Mouse (Mus musculus): ENCODE measurements around the gene Atp8a2. TPM values are rescaled to one million over a fixed set of nuclear protein-coding genes. Genes with fewer than 3 reads are reported as not detected.
"Not testable (repeated sequence)": the region's sequence is repeated elsewhere in the genome, so short reads cannot be mapped to it uniquely, and the experiment has no call there.

The Atp8a2 gene
- total RNA-seq, 2 experiments from 2014 or later, result 3.4 to 5.6 TPM

- not testable (repeated sequence) for DNase-seq (ENCODE audit: low spot score in 2 of 2)
These were observed 267.8 kb downstream of the Atp8a2 start for GRCm38 (mm10) chr14:59929190-59929589.

- no peak for DNase-seq (ENCODE audit: low spot score in 2 of 2)
These were observed 268.2 kb downstream of the Atp8a2 start for GRCm38 (mm10) chr14:59928781-59929180.

- DNase-seq (ENCODE audit: low spot score in 2 of 2), result no peak
These were observed 269.2 kb downstream of the Atp8a2 start for GRCm38 (mm10) chr14:59927804-59928203.

- DNase-seq (ENCODE audit: low spot score in 2 of 2), result no peak
These were observed 277.1 kb downstream of the Atp8a2 start for GRCm38 (mm10) chr14:59919865-59920264.

GRCm38 (mm10) chr14:59903484-59904130 lies 293.4 kb downstream of the Atp8a2 start:
- no peak for DNase-seq (ENCODE audit: low spot score in 2 of 2)

GRCm38 (mm10) chr14:59893971-59894370 lies 303.0 kb downstream of the Atp8a2 start:
- no peak for DNase-seq (ENCODE audit: low spot score in 2 of 2)

GRCm38 (mm10) chr14:59892084-59892483 lies 304.9 kb downstream of the Atp8a2 start:
- no peak for DNase-seq (ENCODE audit: low spot score in 2 of 2)

GRCm38 (mm10) chr14:59891491-59891890 lies 305.5 kb downstream of the Atp8a2 start:
- DNase-seq (ENCODE audit: low spot score in 2 of 2), result no peak

GRCm38 (mm10) chr14:59890818-59891217 lies 306.2 kb downstream of the Atp8a2 start:
- DNase-seq (ENCODE audit: low spot score in 2 of 2), result no peak

- no peak for DNase-seq (ENCODE audit: low spot score in 2 of 2)
These were observed 306.9 kb downstream of the Atp8a2 start for GRCm38 (mm10) chr14:59890107-59890506.

- DNase-seq (ENCODE audit: low spot score in 2 of 2), result no peak
These were observed 308.5 kb downstream of the Atp8a2 start for GRCm38 (mm10) chr14:59888446-59888845.

- no peak for DNase-seq (ENCODE audit: low spot score in 2 of 2)
These were observed 308.9 kb downstream of the Atp8a2 start for GRCm38 (mm10) chr14:59888046-59888445.

- no peak for DNase-seq (ENCODE audit: low spot score in 2 of 2)
These were observed 309.7 kb downstream of the Atp8a2 start for GRCm38 (mm10) chr14:59887061-59887861.

- DNase-seq (ENCODE audit: low spot score in 2 of 2), result no peak
These were observed 313.4 kb downstream of the Atp8a2 start for GRCm38 (mm10) chr14:59883517-59884069.

GRCm38 (mm10) chr14:59880829-59881228 lies 316.1 kb downstream of the Atp8a2 start:
- no peak for DNase-seq (ENCODE audit: low spot score in 2 of 2)

GRCm38 (mm10) chr14:59878248-59878647 lies 318.7 kb downstream of the Atp8a2 start:
- no peak for DNase-seq (ENCODE audit: low spot score in 2 of 2)

- DNase-seq (ENCODE audit: low spot score in 2 of 2), result no peak
These were observed 320.5 kb downstream of the Atp8a2 start for GRCm38 (mm10) chr14:59876525-59876924.

GRCm38 (mm10) chr14:59868369-59868768 lies 328.6 kb downstream of the Atp8a2 start:
- DNase-seq (ENCODE audit: low spot score in 2 of 2), result no peak

- no peak for DNase-seq (ENCODE audit: low spot score in 2 of 2)
These were observed 329.2 kb downstream of the Atp8a2 start for GRCm38 (mm10) chr14:59867749-59868148.

- DNase-seq (ENCODE audit: low spot score in 2 of 2), result no peak
These were observed 331.0 kb downstream of the Atp8a2 start for GRCm38 (mm10) chr14:59866001-59866400.

- no peak for DNase-seq (ENCODE audit: low spot score in 2 of 2)
These were observed 334.6 kb downstream of the Atp8a2 start for GRCm38 (mm10) chr14:59862351-59862750.

- DNase-seq (ENCODE audit: low spot score in 2 of 2), result no peak
These were observed 337.1 kb downstream of the Atp8a2 start for GRCm38 (mm10) chr14:59859830-59860229.

Measured in adrenal gland, postnatal 4 days (tissue).